Mouse (Mus musculus) urinary bladder, adult 2 months (tissue): ENCODE measurements around the gene Mvb12b. TPM values are rescaled to one million over a fixed set of nuclear protein-coding genes. Genes with fewer than 3 reads are reported as not detected.

Source experiments
- DNase-seq: peaks from one replicate; pipeline ENCODE4 v3.0.0; 2022; ENCODE audit warnings: low spot score
- polyA plus RNA-seq: library from polyadenylated mRNA; depleted of rRNA; stranded (reverse); fragments of >200 nt; gene quantifications from 2 replicates; pipeline ENCODE4 v1.2.3, GENCODE M21; 2012; rRNA removed

The Mvb12b gene
- polyA plus RNA-seq, 1 experiment = 15.1 TPM

DNA sequence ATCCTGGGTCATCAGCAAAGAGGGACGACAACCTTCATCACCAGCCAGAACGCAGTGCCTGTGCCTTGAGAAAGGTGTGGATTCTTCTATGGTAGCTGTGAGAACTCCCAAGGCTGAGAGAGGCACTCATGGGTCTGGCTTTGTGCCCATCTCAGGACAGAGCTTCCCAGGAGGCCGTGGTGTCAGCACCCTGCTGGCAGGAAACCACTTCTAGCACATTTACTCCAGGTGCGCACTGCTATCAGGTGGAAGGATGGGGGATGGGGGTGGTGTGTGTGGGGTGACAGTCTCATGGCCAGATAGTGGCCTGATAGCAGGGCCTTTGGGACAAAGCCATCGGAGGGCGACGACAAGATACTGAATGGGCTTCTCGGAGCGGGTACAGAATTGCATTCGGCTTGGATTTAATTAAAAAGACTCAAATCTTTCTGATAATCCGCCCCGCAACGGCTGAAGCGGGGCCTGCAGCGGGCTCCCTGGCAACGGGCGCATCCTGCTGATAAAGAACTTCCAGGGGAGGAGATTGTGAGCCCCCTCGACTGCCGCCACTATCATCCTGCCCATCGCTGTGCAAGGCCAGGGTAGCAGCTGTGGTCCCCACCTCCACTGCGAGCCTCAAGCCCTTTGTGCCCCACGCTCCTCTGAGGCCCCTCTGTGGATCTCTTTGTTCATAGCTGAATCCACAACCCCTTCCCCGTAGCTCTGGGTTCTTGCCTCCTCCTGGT is 198.4 kb downstream of the Mvb12b start:
- no peak for DNase-seq

DNA sequence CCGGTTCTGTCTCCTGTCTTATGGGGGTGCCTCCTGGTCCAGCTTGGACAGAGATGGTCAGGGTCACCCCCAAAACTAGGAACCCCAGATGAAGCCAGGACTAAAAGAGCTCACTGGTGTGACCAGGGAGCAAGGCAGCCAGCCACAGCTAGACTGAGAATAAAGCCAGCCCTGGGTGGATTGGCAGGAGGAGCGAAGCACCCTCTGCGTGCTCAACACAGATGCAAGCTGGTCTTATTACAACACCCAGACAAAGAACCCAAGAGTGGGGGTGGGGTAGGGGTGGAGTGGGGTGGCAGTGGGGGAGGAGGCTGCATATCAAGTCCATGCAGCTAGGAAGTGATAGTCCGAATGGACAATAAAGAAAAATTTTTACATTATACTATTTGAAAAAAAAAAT is 204.2 kb downstream of the Mvb12b start:
- no peak for DNase-seq

DNA sequence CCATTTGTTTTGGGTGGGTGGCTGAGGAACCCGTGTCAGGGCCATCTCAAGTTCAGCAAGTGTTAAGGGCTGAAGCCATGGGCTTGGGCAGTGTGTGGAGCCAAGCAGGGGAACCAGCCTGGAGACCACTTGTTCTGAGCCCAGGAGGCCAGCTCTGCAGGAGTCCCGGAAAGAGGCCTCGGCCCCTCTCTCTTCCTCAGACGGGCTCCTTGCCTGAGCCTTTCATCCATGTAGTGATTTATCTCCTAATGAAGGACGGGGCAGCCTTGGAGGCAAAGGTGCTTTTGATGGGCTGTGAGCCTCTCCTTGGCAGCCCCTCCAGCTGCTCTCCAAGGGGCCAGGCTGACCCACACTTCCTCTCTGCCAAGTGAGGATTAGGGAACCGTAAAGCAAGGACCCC is 204.7 kb downstream of the Mvb12b start:
- no peak for DNase-seq

DNA sequence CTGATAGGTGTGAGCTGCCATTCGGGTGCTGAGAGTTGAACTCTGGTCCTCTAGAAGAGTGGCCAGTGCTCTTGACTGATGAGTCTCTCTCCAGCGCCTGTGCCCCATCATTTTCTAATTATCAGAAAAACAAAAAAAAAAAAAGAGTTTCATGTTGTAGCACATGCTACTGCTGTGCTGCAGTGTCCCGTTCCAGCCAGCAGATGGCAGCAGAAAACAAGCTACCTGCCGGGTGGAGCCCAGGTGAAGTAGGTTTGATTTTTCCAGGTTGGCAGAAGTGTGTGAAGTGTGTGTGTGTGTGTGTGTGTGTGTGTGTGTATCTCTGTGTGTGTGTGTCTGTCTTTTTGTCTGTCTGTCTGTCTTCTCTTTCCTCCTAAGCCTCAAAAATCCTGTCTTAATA is 205.5 kb downstream of the Mvb12b start:
- peak; percentile 52 for DNase-seq

Other genes starting within 250 kb of the Mvb12b start
- 0.12 and 0.38 TPM in 2 replicates for gene Lmx1b, start 247.4 kb downstream of the Mvb12b start, polyA plus RNA-seq